Mouse (Mus musculus): ENCODE data around the gene a. TPM values are rescaled to one million over a fixed set of nuclear protein-coding genes. Genes with fewer than 3 reads are reported as not detected.
A peak's percentile ranks its signal among the peaks of the same experiment; 100 is the strongest.

The a gene
- polyA plus RNA-seq (2011; ENCODE audit: insufficient read depth, insufficient read length, low replicate concordance, missing spikeins), result not detected in 2 replicates

DNA sequence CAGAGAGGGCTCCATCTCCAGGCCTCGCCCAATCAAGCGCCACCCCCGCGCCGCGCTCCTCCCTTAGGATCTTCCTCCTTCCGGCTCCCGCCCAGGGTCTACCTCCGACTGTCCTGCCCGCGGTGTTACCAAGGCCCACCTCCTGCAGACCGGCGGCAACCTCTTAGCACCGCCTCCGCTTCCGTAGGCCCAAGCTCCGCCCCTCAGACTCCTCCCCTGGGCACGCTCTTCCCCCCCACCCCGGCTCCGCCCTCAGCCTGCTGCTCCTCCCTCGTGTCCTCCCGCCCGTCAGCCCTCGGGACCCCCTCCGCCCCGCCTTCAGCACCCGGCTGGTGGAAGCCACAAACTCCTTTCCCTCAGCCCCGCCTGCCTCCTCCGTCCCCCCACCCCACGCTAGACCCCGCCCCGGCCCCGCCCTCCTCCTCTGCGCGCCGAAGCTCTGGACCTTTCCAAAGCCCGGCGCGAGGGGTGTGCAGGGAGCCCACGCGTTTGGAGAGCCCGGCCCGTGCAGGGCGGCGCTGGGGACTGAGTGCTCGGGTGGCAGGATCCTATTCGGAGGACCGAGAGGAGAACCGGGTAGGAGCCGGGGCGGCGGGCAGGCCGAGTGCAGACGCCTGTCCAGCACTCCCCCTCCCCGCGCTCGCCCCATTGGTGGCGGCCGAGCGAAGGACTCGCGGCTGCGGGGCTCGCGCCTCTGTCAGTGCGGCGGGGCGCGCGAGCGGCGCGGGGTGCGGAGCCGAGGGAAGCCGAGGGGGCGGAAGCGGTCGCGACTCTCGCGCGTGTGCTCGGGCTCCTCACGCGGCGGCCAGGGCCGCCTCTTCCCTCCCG lies at the start of gene a, which contains the start of gene Raly:
a (plus strand) TSS at position 747 of the 828 bp plus-strand sequence.
Raly (plus strand) TSS at position 441 of the 828 bp plus-strand sequence.
- TF ChIP-seq CTCF (IDR thresholded peaks at IDR 0.05; ENCODE audit: control insufficient read depth, insufficient read depth, low read length) (no peak), POLR2A (IDR thresholded peaks at IDR 0.05; ENCODE audit: borderline replicate concordance, control insufficient read depth, low read depth, low read length) (peak; percentile 99)
- under 1% methylated on average over 89 of the region's 89 CpGs for WGBS
- peak within 1 kb of the TSS; percentile 79 for H3K4me3 ChIP-seq (replicated peaks; ENCODE audit: control insufficient read depth, low read depth, low read length)
- H3K4me1 ChIP-seq (ENCODE audit: control insufficient read depth, insufficient read depth, low read length), result no peaks in the 10 kb centered on the region; the same call in 1 of the 2 replicates
- peak within 1 kb of the TSS; percentile 100 for H3K27ac ChIP-seq (ENCODE audit: control insufficient read depth, insufficient read depth, low read depth, low read length, poor library complexity)

DNA sequence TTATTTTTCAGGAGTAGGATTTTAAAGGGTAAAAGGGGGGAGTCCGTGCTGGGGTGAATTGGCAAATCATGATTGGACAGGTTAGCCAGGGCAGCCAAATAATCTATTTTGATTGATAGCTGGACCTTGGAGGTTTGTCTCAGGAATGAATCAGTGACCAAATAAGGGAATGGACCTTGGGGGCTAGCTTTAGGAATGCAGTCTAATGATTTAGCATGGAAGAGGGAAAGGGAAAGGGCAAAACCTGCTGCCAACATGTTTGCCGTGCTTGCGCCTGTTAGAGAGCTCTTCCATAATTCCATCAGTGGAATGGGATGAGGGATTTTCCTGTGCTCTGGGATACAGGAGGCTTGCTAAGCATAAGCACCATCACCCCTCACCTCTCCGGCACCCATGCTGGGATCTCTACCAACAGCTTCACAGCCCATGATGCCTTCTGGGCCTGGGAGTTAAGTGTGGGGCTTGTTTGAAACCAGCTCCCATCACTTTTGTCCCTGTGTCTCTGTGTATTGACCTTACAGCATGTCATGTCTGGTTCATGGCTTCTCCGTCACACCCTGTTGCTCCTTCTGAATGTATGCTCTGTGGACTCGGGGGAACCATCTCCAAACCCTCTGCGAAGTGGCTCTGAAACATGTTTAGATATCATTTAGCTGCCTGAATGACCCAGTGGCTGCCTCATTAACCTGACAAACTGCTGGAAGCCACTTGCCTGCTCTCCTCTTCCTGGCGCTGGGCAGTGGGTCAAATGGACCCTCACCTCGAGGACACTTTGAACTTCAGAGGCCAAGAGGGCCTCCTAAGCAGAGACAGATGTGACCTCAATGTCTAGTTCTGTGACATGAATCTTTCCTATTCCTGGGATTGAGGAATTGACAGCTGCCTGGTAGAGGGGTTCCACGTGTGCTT lies 48.0 kb upstream of the a start:
- H3K4me3 ChIP-seq (replicated peaks; ENCODE audit: control insufficient read depth, low read depth, low read length), result no peak overlapping the region
- no peaks in the 10 kb centered on the region for H3K4me1 ChIP-seq (ENCODE audit: control insufficient read depth, insufficient read depth, low read length)
- TF ChIP-seq CTCF (IDR thresholded peaks at IDR 0.05; ENCODE audit: control insufficient read depth, insufficient read depth, low read length), result no peak
- no peak for TF ChIP-seq POLR2A (IDR thresholded peaks at IDR 0.05; ENCODE audit: borderline replicate concordance, control insufficient read depth, low read depth, low read length)
- H3K27ac ChIP-seq (ENCODE audit: control insufficient read depth, insufficient read depth, low read depth, low read length, poor library complexity), result no peak overlapping the region; the same call in 1 of the 2 replicates
- WGBS, result 80% methylated on average over 10 of the region's 10 CpGs

DNA sequence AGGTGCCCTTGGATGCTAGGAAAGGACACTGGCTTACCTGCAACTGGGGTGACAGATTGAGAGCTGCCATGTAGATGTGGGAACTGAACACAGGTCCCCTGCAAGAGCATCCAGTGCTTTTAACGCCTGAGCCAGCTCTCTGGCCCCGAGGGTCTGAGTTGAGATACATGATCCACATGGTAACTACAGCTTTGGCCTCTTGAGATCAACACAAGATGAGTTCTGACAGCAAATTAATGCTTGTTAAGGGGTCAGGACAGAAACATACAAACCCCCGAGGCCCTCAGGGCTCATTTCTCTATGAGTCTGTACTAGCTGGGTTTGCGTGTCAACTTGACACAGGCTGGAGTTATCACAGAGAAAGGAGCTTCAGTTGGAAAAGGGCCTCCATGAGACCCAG lies 47.3 kb upstream of the a start:
- 81% methylated on average over 4 of the region's 4 CpGs for WGBS
- no peaks in the 10 kb centered on the region for H3K4me1 ChIP-seq (ENCODE audit: control insufficient read depth, insufficient read depth, low read length)
- no peak overlapping the region for H3K27ac ChIP-seq (ENCODE audit: control insufficient read depth, insufficient read depth, low read depth, low read length, poor library complexity)
- no peak overlapping the region for H3K4me3 ChIP-seq (replicated peaks; ENCODE audit: control insufficient read depth, low read depth, low read length)
- TF ChIP-seq POLR2A (IDR thresholded peaks at IDR 0.05; ENCODE audit: borderline replicate concordance, control insufficient read depth, low read depth, low read length) (no peak), CTCF (IDR thresholded peaks at IDR 0.05; ENCODE audit: control insufficient read depth, insufficient read depth, low read length) (no peak)

DNA sequence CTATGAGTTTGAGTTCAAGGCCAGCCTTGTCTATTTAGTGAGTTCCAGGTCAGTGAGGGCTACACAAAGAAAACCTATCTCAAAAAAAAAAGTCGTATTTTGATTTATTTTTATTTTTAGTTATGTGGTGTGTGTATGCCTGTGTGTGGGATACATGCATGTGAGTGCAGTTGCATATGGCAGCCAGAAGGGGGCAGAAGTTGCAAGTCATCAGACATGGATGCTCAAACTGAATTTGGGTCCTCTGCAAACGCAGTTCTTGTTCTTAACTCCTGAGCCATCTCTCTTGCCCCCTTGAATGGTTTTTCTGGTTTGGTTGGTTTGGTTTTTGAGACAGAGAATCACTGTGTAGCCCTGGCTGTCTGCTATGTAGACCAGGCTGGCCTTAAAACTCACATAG lies 42.8 kb upstream of the a start:
- TF ChIP-seq POLR2A (IDR thresholded peaks at IDR 0.05; ENCODE audit: borderline replicate concordance, control insufficient read depth, low read depth, low read length), result no peak
- TF ChIP-seq CTCF (IDR thresholded peaks at IDR 0.05; ENCODE audit: control insufficient read depth, insufficient read depth, low read length), result peak; percentile 42; the same call in 1 of the 2 replicates
- Histone ChIP-seq H3K27ac (ENCODE audit: control insufficient read depth, insufficient read depth, low read depth, low read length, poor library complexity) (no peak overlapping the region), H3K4me3 (replicated peaks; ENCODE audit: control insufficient read depth, low read depth, low read length) (no peak overlapping the region), H3K4me1 (ENCODE audit: control insufficient read depth, insufficient read depth, low read length) (no peaks in the 10 kb centered on the region)
- 73% methylated on average over 2 of the region's 2 CpGs for WGBS

DNA sequence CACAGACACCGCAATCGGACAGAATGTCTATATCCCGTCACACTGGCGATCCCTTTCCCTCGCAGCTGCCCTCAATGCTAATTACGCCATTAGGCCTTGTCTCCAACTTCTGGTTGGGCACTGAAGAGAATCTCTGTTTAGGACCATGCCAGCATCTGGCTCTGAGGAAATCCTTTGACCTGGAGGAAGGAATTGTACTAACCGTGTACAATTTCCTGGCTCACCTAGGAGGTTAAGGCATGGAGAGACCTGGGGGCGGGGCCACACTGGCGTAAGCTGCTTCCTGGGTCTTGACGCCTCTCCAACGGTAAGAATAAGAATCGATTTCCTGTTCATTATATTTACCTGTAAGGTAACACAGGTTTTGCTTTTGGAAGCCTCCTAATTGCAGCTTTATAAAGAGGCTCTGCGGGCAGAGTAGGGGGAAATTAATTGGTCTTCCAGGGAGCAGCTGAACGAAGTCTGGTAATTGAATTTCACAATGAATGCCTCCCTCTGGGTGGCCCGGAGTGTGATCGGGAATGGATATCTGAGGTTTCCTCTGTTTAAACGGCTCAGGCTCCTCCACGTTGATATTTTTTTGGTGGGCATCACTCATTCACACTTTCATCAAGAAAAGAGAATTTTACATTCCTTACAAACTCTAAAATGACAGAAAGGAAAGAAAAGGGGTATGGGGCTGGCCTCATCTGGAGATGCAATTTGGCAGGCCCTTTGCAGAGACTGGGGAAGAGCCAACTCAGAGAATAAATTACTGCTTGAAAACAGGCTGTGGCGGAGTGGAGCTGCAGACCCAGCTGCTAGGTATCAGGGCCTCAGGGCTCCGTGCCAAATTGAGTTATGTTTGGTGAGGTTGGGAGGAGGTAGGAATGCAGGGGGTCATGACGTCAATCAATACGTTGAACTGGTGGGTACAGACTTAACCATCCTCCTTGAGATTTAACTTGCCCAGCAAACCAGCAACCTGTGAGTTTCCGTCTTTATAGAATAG lies 41.9 kb upstream of the a start:
- no peaks in the 10 kb centered on the region for H3K4me1 ChIP-seq (ENCODE audit: control insufficient read depth, insufficient read depth, low read length)
- no peak for TF ChIP-seq POLR2A (IDR thresholded peaks at IDR 0.05; ENCODE audit: borderline replicate concordance, control insufficient read depth, low read depth, low read length)
- no peak for TF ChIP-seq CTCF (IDR thresholded peaks at IDR 0.05; ENCODE audit: control insufficient read depth, insufficient read depth, low read length)
- 85% methylated on average over 23 of the region's 23 CpGs for WGBS
- no peak overlapping the region for H3K4me3 ChIP-seq (replicated peaks; ENCODE audit: control insufficient read depth, low read depth, low read length)
- no peak overlapping the region for H3K27ac ChIP-seq (ENCODE audit: control insufficient read depth, insufficient read depth, low read depth, low read length, poor library complexity)

DNA sequence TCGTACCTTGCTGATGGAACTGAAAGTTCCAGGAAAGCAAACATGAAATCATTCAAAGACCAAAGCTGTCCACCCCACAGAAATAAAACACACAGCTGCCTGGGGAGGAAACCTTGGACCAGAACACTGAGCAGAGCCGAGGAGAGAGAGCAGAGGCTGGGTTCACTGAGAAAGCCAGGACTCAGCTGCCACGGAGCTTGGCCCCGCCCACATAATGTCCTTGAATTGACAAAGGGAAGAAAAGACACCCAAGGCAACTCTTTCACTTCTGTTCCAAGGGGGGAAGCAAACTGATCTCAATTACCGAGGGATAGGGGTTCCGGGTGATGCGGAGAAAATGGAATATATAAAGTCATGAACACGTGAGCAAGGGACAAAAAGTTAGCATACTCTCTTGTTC lies 39.3 kb upstream of the a start:
- no peaks in the 10 kb centered on the region for H3K4me1 ChIP-seq (ENCODE audit: control insufficient read depth, insufficient read depth, low read length)
- 52% methylated on average over 8 of the region's 8 CpGs for WGBS
- no peak for TF ChIP-seq CTCF (IDR thresholded peaks at IDR 0.05; ENCODE audit: control insufficient read depth, insufficient read depth, low read length)
- TF ChIP-seq POLR2A (IDR thresholded peaks at IDR 0.05; ENCODE audit: borderline replicate concordance, control insufficient read depth, low read depth, low read length), result no peak
- no peak overlapping the region for H3K27ac ChIP-seq (ENCODE audit: control insufficient read depth, insufficient read depth, low read depth, low read length, poor library complexity)
- no peak overlapping the region for H3K4me3 ChIP-seq (replicated peaks; ENCODE audit: control insufficient read depth, low read depth, low read length)

DNA sequence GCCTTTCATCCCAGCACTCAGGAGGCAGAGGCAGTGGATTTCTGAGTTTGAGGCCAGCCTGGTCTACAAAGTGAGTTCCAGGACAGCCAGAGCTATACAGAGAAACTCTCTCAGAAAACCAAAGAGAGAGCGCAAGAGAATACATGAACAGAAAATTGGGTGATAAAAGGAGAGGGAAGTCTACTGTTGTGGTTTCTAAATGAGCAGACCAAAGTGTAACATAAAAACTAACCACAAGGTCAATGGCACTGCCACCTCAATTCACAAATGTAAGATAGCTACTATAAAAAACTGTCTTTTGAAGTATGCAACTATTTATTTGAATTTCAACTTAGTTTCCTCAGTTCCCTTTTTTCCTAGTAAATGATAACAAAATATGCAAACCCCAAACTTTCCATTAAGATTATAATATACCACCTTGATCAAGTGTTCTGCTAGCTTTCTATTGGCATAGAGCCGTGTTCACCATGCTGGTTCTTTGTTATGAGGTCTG lies 37.1 kb upstream of the a start:
- no peak overlapping the region for H3K27ac ChIP-seq (ENCODE audit: control insufficient read depth, insufficient read depth, low read depth, low read length, poor library complexity)
- no peak overlapping the region for H3K4me3 ChIP-seq (replicated peaks; ENCODE audit: control insufficient read depth, low read depth, low read length)
- H3K4me1 ChIP-seq (ENCODE audit: control insufficient read depth, insufficient read depth, low read length), result no peaks in the 10 kb centered on the region
- TF ChIP-seq POLR2A (IDR thresholded peaks at IDR 0.05; ENCODE audit: borderline replicate concordance, control insufficient read depth, low read depth, low read length), result no peak
- no peak for TF ChIP-seq CTCF (IDR thresholded peaks at IDR 0.05; ENCODE audit: control insufficient read depth, insufficient read depth, low read length)
- WGBS, result 52% methylated on average over 2 of the region's 2 CpGs

All from bone marrow, adult 2 months (tissue).